Mouse (Mus musculus) retina, postnatal 1 day (tissue): ENCODE data around the gene Arhgap15.
A peak's percentile ranks its signal among the peaks of the same experiment; 100 is the strongest.

Source experiments
- DNase-seq: peaks from one replicate; pipeline ENCODE4 v3.0.0-alpha.2; 2012

Arhgap15 gene

GRCm38 (mm10) chr2:44112990-44113798 lies 364.6 kb downstream of the Arhgap15 start:
- DNase-seq, result no peak

GRCm38 (mm10) chr2:44114296-44114695 lies 365.7 kb downstream of the Arhgap15 start:
- DNase-seq, result no peak

- DNase-seq, result no peak
Measured at GRCm38 (mm10) chr2:44121162-44121561, 372.5 kb downstream of the Arhgap15 start.

- no peak for DNase-seq
Measured at GRCm38 (mm10) chr2:44123246-44123645, 374.6 kb downstream of the Arhgap15 start.

- DNase-seq, result no peak
Measured at GRCm38 (mm10) chr2:44124093-44124492, 375.5 kb downstream of the Arhgap15 start.

- no peak for DNase-seq
Measured at GRCm38 (mm10) chr2:44124683-44125082, 376.1 kb downstream of the Arhgap15 start.

GRCm38 (mm10) chr2:44126044-44126695 lies 377.5 kb downstream of the Arhgap15 start:
- no peak for DNase-seq

GRCm38 (mm10) chr2:44129533-44129932 lies 380.9 kb downstream of the Arhgap15 start:
- DNase-seq, result no peak

GRCm38 (mm10) chr2:44131271-44131670 lies 382.6 kb downstream of the Arhgap15 start:
- DNase-seq, result no peak

GRCm38 (mm10) chr2:44134796-44135195 lies 386.2 kb downstream of the Arhgap15 start:
- DNase-seq, result no peak

- no peak for DNase-seq
Measured at GRCm38 (mm10) chr2:44140455-44140854, 391.8 kb downstream of the Arhgap15 start.

GRCm38 (mm10) chr2:44142152-44142551 lies 393.5 kb downstream of the Arhgap15 start:
- DNase-seq, result no peak

- no peak for DNase-seq
Measured at GRCm38 (mm10) chr2:44142611-44143010, 394.0 kb downstream of the Arhgap15 start.

GRCm38 (mm10) chr2:44146124-44146981 lies 397.7 kb downstream of the Arhgap15 start:
- DNase-seq, result no peak

- no peak for DNase-seq
Measured at GRCm38 (mm10) chr2:44147486-44147885, 398.9 kb downstream of the Arhgap15 start.

- no peak for DNase-seq
Measured at GRCm38 (mm10) chr2:44147971-44148370, 399.3 kb downstream of the Arhgap15 start.

- peak; percentile 12 for DNase-seq
Measured at GRCm38 (mm10) chr2:44148550-44149100, 400.0 kb downstream of the Arhgap15 start.

GRCm38 (mm10) chr2:44152301-44152700 lies 403.7 kb downstream of the Arhgap15 start:
- no peak for DNase-seq

- DNase-seq, result no peak
Measured at GRCm38 (mm10) chr2:44160358-44160757, 411.7 kb downstream of the Arhgap15 start.

GRCm38 (mm10) chr2:44165789-44166188 lies 417.2 kb downstream of the Arhgap15 start:
- DNase-seq, result no peak

GRCm38 (mm10) chr2:44166716-44167115 lies 418.1 kb downstream of the Arhgap15 start:
- DNase-seq, result no peak

- no peak for DNase-seq
Measured at GRCm38 (mm10) chr2:44184476-44184875, 435.9 kb downstream of the Arhgap15 start.

GRCm38 (mm10) chr2:44190749-44191148 lies 442.1 kb downstream of the Arhgap15 start:
- no peak for DNase-seq
